Mouse (Mus musculus): ENCODE data around the gene Ltf. TPM values are rescaled to one million over a fixed set of nuclear protein-coding genes. Genes with fewer than 3 reads are reported as not detected.

Gene Ltf
- polyA plus RNA-seq, 1 experiment = 3.6 TPM

DNA sequence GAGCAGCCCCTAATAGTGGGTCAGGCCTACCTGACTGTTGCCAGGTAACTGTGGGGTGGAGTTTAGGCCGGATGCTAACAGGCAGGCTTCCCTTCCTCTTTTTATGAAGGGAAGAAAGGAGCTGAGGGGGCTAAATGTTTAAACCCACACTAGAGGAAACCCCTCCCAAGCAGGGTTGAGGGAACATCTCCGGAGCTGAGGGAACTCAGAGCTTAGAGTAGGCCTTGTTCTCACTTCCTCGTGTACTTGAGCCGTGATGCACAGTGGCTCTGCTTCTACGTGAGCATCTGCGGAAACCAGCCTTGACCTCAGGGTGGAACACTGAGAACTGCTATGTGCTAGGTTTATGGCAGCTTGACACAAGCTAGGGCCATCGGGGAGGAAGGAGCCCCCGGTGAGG lies 61.7 kb downstream of the Ltf start:
- H3K4me3 ChIP-seq (ENCODE audit: insufficient read depth, low read length) = no peak overlapping the region
- no peak overlapping the region for H3K27ac ChIP-seq (ENCODE audit: insufficient read depth, low read depth, low read length)
- peaks cover 23% of the 10 kb centered on the region for H3K4me1 ChIP-seq (ENCODE audit: control insufficient read depth, insufficient read depth, low read length)
- TF ChIP-seq CTCF (IDR thresholded peaks at IDR 0.05; ENCODE audit: low read depth, low read length) = no peak
- no peak for TF ChIP-seq POLR2A (IDR thresholded peaks at IDR 0.05; ENCODE audit: borderline replicate concordance, low read depth, low read length)

- no peak overlapping the region for H3K27ac ChIP-seq (ENCODE audit: insufficient read depth, low read depth, low read length)
- TF ChIP-seq CTCF (IDR thresholded peaks at IDR 0.05; ENCODE audit: low read depth, low read length) = no peak
- no peak for TF ChIP-seq POLR2A (IDR thresholded peaks at IDR 0.05; ENCODE audit: borderline replicate concordance, low read depth, low read length)
- H3K4me3 ChIP-seq (ENCODE audit: insufficient read depth, low read length) = no peak overlapping the region
- H3K4me1 ChIP-seq (ENCODE audit: control insufficient read depth, insufficient read depth, low read length) = peaks cover 30% of the 10 kb centered on the region
These were observed 62.7 kb downstream of the Ltf start for GRCm38 (mm10) chr9:111081765-111082164.

DNA sequence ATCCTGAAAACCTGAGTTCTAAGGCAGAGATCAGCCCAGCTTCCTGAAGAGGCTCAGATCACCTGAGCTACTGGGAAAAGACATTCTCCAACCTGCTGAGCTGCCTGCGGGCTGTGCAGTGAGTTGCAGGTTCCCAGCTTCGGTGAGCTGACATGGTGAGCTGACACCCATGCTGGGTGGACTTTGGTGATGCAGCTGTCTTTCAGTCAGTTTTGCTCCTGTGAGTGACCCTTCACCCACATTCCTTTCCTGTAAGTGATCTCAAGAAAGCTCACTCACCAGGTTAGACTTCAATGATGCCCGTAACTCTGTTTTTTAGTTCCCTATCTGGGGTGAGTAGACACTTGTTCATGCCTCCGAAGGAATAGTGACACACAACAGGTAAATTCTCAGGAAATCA lies 66.3 kb downstream of the Ltf start:
- no peak overlapping the region for H3K27ac ChIP-seq (ENCODE audit: insufficient read depth, low read depth, low read length)
- peaks cover 33% of the 10 kb centered on the region for H3K4me1 ChIP-seq (ENCODE audit: control insufficient read depth, insufficient read depth, low read length)
- no peak overlapping the region for H3K4me3 ChIP-seq (ENCODE audit: insufficient read depth, low read length)
- TF ChIP-seq POLR2A (IDR thresholded peaks at IDR 0.05; ENCODE audit: borderline replicate concordance, low read depth, low read length) (no peak), CTCF (IDR thresholded peaks at IDR 0.05; ENCODE audit: low read depth, low read length) (no peak)

DNA sequence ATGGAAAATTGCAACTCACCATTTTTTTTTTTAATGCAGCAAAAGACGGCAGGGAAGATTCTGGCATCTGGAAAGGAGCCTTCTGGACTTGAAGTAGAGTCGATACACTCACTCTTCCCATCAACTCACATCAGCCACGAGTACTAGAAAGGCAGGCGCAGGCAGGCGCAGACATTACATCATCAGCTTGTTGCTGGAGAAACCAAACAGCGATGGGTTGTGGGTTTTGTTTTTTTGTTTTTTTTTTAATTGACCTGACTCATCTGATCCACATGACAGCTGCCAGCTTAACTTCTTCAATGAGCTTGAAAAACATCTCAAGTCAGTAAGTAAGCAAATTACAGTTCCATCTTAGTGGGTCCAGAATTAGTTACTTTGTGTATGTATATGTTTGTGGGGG lies 67.1 kb downstream of the Ltf start:
- TF ChIP-seq CTCF (IDR thresholded peaks at IDR 0.05; ENCODE audit: low read depth, low read length) = no peak
- peaks cover 33% of the 10 kb centered on the region for H3K4me1 ChIP-seq (ENCODE audit: control insufficient read depth, insufficient read depth, low read length)
- no peak overlapping the region for H3K27ac ChIP-seq (ENCODE audit: insufficient read depth, low read depth, low read length)
- no peak overlapping the region for H3K4me3 ChIP-seq (ENCODE audit: insufficient read depth, low read length)

- Histone ChIP-seq H3K4me3 (ENCODE audit: insufficient read depth, low read length) (no peak overlapping the region), H3K27ac (ENCODE audit: insufficient read depth, low read depth, low read length) (no peak overlapping the region)
These were observed 68.0 kb downstream of the Ltf start for GRCm38 (mm10) chr9:111086995-111087606.

GRCm38 (mm10) chr9:111087960-111088359 lies 68.9 kb downstream of the Ltf start:
- TF ChIP-seq CTCF (IDR thresholded peaks at IDR 0.05; ENCODE audit: low read depth, low read length) (no peak), POLR2A (IDR thresholded peaks at IDR 0.05; ENCODE audit: borderline replicate concordance, low read depth, low read length) (no peak)
- Histone ChIP-seq H3K4me3 (ENCODE audit: insufficient read depth, low read length) (no peak overlapping the region), H3K27ac (ENCODE audit: insufficient read depth, low read depth, low read length) (no peak overlapping the region), H3K4me1 (ENCODE audit: control insufficient read depth, insufficient read depth, low read length) (peaks cover 24% of the 10 kb centered on the region)

More at GRCm38 (mm10) chr9:111086995-111087606, 68.0 kb downstream of the Ltf start:
- peaks cover 32% of the 10 kb centered on the region for H3K4me1 ChIP-seq (ENCODE audit: control insufficient read depth, insufficient read depth, low read length)
- TF ChIP-seq POLR2A (IDR thresholded peaks at IDR 0.05; ENCODE audit: borderline replicate concordance, low read depth, low read length) (no peak), CTCF (IDR thresholded peaks at IDR 0.05; ENCODE audit: low read depth, low read length) (no peak)

DNA sequence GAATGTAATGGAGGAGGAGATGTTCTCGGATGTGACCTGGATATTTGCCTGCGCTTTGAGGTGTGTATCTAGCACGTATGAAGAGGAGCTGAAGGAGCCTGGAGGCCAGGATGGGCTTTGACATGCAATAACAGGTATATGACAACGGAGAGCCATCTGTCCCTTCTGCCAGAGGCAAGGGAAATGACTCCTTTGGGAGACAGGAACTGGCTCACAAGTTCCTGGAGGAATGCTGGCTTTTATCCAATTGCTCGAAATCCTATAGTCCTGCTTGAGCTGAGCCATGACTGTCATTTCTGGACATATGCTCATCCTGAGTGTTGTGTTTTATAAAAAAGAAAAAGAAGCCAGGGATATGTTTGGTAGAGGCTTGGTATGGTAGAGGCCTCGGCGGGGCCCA lies 69.8 kb downstream of the Ltf start:
- no peak overlapping the region for H3K27ac ChIP-seq (ENCODE audit: insufficient read depth, low read depth, low read length)
- TF ChIP-seq CTCF (IDR thresholded peaks at IDR 0.05; ENCODE audit: low read depth, low read length) = no peak
- no peak for TF ChIP-seq POLR2A (IDR thresholded peaks at IDR 0.05; ENCODE audit: borderline replicate concordance, low read depth, low read length)
- peaks cover 23% of the 10 kb centered on the region for H3K4me1 ChIP-seq (ENCODE audit: control insufficient read depth, insufficient read depth, low read length)
- H3K4me3 ChIP-seq (ENCODE audit: insufficient read depth, low read length) = no peak overlapping the region

Other genes with a start within 250 kb of the Ltf start
- not detected in 2 replicates for gene Prss42, start 221.1 kb upstream of the Ltf start, polyA plus RNA-seq (2012; ENCODE audit: insufficient read depth, insufficient read length, missing spikeins)
- not detected in 2 replicates for gene Prss44, start 205.3 kb upstream of the Ltf start, polyA plus RNA-seq (2012; ENCODE audit: insufficient read depth, insufficient read length, missing spikeins)
- not detected in 2 replicates for gene Prss43, start 192.6 kb upstream of the Ltf start, polyA plus RNA-seq (2012; ENCODE audit: insufficient read depth, insufficient read length, missing spikeins)
- gene Prss45, start 184.7 kb upstream of the Ltf start, polyA plus RNA-seq (2012; ENCODE audit: insufficient read depth, insufficient read length, missing spikeins) = not detected in 2 replicates
- not detected in 2 replicates for gene Prss46, start 174.8 kb upstream of the Ltf start, polyA plus RNA-seq (2012; ENCODE audit: insufficient read depth, insufficient read length, missing spikeins)
- gene Prss50, start 161.3 kb upstream of the Ltf start, polyA plus RNA-seq (2012; ENCODE audit: insufficient read depth, insufficient read length, missing spikeins) = not detected in 2 replicates
- gene Als2cl, start 139.4 kb upstream of the Ltf start, polyA plus RNA-seq (2012; ENCODE audit: insufficient read depth, insufficient read length, missing spikeins) = 12.6 and 16.4 TPM in 2 replicates
- not detected in 2 replicates for gene Tmie, start 139.2 kb upstream of the Ltf start, polyA plus RNA-seq (2012; ENCODE audit: insufficient read depth, insufficient read length, missing spikeins)
- not detected in 2 replicates for gene Fam240a, start 102.4 kb upstream of the Ltf start, polyA plus RNA-seq (2012; ENCODE audit: insufficient read depth, insufficient read length, missing spikeins)
- gene Tdgf1, start 73.1 kb upstream of the Ltf start, polyA plus RNA-seq (2012; ENCODE audit: insufficient read depth, insufficient read length, missing spikeins) = not detected in 2 replicates
- 0.15 TPM in 1 of 2 replicates, not detected in the other for gene Lrrc2, start 67.7 kb upstream of the Ltf start, polyA plus RNA-seq (2012; ENCODE audit: insufficient read depth, insufficient read length, missing spikeins)
- gene Rtp3, start 28.7 kb upstream of the Ltf start, polyA plus RNA-seq (2012; ENCODE audit: insufficient read depth, insufficient read length, missing spikeins) = not detected in 2 replicates
- gene Ccrl2, start 38.2 kb downstream of the Ltf start, polyA plus RNA-seq (2012; ENCODE audit: insufficient read depth, insufficient read length, missing spikeins) = 5.8 and 7.2 TPM in 2 replicates
- 67.7 and 71.5 TPM in 2 replicates for gene Lrrfip2, start 98.3 kb downstream of the Ltf start, polyA plus RNA-seq (2012; ENCODE audit: insufficient read depth, insufficient read length, missing spikeins)